Mouse (Mus musculus): Measurements from ENCODE around the gene Synj2.

GRCm38 (mm10) chr17:5983901-5984300, 42.8 kb downstream of the Synj2 start:
- TF ChIP-seq POLR2A (IDR thresholded peaks at IDR 0.05; ENCODE audit: extremely low read depth, insufficient read depth, low read length) (no peak), CTCF (IDR thresholded peaks at IDR 0.05; ENCODE audit: low read depth, low read length) (no peak)
